Mouse (Mus musculus): ENCODE results near the gene Erg. TPM values are rescaled to one million over a fixed set of nuclear protein-coding genes. Genes with fewer than 3 reads are reported as not detected.

Erg gene
- polyA plus RNA-seq, 1 experiment: 6.1 TPM

DNA sequence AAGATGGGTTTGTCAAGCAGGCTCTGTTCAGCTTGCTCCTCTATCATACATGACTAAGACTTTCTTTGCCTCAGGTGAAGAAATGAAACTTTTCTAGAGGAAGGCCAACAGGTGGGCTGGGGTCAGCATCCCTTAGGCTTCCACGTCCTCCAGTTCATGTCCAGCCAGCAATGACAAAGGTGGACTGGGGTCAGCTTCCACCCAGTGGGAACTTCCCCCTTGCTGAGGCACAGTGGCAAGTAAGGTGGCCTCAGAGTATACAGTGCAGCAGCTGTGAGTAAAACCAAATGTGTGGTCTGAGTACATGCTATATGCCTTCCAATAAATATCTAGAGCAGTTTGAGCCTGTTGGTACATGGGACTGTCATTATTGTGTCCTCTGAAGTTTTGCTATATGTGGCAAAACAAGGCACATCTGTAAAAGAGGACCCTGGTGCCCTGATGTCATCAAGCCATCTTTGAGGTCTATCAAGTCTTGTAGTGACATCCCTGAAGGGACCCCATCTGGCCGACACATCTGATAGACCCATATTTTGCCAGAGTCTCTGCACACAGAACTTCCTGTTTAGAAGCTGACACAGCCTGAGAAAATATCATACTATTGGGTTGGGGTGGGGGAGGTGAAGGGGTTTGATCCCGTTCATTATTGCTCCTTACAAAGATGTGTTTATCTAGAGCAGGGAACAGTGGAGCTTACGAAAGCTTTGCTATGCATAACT lies 197.4 kb downstream of the Erg start:
- no peak for DNase-seq (ENCODE audit: low spot score)

DNA sequence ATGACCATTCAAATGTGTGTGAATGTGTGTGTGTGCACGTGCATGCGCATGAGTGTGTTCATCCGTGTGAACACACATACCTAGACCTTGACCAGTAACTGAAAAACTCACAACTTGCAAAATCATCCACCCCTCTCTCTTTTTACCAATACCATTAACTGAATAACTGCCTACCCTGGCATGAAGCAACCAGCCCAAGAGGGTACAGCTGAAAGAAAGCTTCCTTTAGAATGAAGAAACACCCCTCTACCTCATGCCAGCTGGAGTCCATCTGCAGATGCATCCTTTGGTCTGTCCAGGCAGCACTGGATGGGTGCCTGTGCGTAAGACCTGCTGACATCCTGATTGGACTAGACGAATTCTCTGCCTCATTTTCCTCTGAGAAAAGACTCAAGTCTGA lies 198.1 kb downstream of the Erg start:
- DNase-seq (ENCODE audit: low spot score): no peak

DNA sequence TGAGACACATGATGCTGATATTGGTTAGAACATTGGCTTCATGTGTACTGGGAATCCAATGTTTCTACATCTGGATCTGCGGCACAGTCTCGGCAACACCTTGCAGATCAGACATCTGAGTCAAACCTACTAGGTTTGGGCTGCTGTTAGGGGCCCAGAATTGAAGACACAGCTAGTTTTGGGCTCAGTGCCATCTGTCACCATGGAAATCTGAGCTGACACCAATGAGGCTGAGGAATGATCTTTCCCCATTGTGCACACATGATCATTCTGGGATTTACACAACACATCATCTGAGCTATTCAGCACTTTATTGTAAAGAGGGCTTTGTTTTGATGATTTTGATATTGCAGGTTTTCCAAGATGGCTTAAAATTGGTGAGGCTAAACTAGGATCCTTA lies 199.4 kb downstream of the Erg start:
- DNase-seq (ENCODE audit: low spot score): no peak

GRCm38 (mm10) chr16:95385299-95385973 lies 201.0 kb downstream of the Erg start:
- no peak for DNase-seq (ENCODE audit: low spot score)

DNA sequence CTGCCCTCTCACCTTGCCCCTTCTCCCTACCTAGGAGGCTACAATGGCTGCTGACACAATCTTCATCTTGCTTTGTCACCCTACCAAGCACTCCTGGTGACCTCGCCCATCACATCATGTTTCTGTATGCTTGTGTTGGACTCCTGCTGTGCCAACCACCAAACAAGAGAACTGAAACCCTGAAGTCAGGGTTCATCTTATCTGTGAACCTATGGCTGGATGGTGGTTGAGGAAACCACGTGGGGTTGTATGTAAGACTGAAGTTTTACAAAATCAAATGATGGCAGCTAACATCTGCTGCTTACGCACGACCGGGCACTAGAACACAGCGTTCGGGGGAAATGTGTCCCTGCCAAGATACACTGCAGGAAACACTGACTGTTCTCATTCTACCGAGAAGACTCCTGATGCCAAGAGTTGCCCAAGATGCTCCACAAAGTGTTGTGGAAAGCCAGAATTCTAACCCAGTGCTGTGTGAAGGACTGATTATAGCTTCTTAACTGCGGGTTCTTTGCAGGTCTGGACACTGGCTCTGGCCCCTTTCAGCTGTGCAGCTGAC lies 201.7 kb downstream of the Erg start:
- DNase-seq (ENCODE audit: low spot score): no peak

DNA sequence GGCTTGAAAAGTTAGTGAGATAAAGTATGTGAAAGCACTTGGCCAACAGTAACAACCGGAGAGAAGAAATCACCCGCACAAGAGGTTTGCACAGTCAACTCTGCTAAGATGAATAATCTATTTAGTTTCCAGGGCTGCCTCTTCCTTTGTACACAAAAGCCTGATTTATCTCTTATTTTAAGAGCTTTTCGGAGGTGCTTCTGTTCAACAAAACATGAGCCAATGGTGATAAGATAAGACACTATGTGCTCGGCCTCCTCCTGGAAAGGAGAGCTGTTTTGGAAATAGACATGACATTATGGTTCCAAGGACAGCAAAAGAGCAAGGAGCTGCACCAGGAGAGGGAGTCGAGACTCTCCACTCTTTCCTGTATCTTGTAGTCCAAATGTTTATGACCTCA lies 204.1 kb downstream of the Erg start:
- DNase-seq (ENCODE audit: low spot score): no peak

DNA sequence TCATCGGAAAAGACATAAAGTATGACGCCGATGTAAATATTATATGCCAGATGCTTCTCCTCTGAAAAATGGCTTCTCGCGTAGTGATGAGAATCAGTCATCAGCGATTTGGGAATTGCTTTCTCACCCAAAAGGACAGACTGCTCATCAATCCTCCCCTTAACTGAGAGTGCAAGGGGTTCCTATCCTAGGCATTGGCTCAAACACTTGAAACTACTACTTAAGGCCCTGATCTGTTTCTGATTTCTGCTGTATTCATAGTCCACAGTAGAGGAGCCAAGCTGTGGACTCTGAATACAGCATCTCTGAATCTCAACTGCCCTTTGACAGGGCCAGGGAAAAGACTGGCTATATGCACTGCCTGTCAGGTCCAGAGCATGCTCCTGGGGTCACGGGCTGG lies 209.6 kb downstream of the Erg start:
- no peak for DNase-seq (ENCODE audit: low spot score)

- no peak for DNase-seq (ENCODE audit: low spot score)
Observed at GRCm38 (mm10) chr16:95376364-95376763, 210.0 kb downstream of the Erg start.

- no peak for DNase-seq (ENCODE audit: low spot score)
Observed at GRCm38 (mm10) chr16:95374646-95375045, 211.7 kb downstream of the Erg start.

GRCm38 (mm10) chr16:95372960-95373359 lies 213.4 kb downstream of the Erg start:
- DNase-seq (ENCODE audit: low spot score): no peak

GRCm38 (mm10) chr16:95371713-95372112 lies 214.7 kb downstream of the Erg start:
- DNase-seq (ENCODE audit: low spot score): no peak

DNA sequence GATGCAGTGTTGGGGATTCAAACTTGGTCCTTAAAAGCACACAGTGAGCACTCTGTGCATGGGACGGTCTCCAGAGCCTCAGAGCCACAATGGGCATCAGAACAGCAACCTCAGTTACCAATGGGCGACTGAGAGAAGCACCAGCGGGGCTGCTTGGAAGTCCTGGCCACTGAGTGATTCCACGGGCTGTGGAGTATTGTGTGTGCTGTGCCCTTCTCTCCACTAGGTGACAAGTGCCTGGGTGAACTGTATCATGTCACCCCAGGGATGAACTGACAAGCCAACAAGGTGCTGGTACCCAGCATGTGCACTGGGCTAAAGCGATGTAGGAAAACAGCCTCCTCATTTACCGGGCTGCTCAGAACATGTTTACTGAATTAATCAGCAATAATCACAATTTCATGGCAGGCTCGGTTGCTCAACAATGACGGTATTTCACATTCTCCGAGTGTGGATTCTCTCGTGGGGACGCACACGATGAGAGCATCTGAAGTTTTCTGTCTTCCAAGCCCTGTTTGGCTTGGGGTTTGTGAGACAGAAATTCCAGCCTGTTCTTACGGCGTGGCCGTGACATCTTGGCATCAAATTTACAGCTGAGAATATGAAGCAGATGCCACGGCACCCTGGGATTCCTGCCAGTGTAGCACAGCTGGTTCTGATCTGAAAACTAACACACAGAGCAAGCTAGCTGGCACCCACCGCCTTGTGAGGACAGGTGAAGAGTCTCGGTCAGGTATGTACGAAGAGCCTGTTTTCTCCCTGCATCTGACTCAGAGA lies 219.2 kb downstream of the Erg start:
- no peak for DNase-seq (ENCODE audit: low spot score)

DNA sequence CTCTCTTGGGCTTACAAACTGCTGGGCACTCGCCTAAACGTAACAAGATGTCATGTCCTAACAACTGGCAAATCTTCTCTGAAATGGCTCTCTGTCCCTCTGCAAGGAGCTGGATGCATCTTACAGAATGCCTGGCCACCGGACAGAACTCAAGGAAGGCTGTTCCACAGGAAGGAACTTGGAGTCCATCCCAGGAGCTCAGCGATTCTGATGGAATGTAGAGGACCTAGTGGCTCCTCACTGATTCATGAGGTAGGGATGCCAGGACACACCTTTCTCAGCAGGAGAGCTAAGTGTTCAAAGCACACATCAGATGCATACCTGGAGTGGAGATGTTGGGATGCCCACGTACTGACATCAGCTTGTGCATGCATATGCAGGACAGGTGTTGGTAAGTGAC lies 221.2 kb downstream of the Erg start:
- no peak for DNase-seq (ENCODE audit: low spot score)

- DNase-seq (ENCODE audit: low spot score): no peak
Observed at GRCm38 (mm10) chr16:95363632-95364465, 222.5 kb downstream of the Erg start.

DNA sequence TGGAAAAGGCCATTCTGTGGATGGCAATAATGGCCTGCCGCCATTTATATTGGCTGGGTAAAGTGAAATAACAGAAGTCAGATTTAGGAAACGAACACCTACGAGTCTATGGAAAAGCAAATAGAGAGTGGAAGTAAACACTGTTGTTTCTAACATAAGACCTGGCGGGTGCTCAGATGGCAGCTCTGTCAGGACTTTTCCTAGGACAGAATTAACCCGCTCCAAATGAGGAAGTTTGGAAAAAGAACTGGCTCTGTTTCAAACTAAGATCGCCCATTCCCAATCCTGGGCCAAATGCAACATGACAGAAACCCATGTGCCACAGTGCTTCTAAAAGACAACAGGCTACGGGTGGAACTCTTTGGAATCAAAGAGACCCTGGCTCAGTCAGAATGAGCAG lies 224.4 kb downstream of the Erg start:
- no peak for DNase-seq (ENCODE audit: low spot score)

GRCm38 (mm10) chr16:95360940-95361489 lies 225.4 kb downstream of the Erg start:
- no peak for DNase-seq (ENCODE audit: low spot score)

DNA sequence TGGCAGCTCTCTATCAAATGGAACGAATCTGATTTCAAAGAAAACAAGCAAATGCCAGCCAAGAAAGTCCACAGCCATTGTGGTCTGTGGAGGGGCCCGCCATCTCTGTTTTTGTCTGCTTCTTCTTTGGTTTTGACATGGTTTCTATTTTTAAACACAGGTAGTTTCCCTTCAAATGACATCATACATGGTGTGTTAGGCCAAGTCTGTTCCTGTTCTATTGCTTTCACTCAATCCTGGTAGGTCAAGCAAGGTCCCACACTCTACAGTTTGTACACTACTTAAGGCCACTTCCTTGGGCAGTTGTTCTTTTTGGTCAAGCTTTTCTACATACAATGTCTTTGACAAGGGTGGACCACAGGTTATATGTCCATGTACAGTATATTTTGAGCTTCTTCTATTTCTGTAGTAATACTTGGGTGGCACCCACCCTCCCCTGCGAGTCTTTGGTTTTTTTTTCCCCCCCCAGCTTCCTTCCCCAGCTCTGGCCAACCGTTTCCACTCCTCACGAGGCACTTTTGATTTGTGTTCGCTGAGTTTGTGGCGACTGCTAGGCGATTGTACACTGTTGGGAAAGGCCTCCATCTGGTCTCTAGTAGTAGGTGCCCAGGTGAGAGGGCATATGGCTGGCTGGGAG lies 226.1 kb downstream of the Erg start:
- DNase-seq (ENCODE audit: low spot score): no peak

DNA sequence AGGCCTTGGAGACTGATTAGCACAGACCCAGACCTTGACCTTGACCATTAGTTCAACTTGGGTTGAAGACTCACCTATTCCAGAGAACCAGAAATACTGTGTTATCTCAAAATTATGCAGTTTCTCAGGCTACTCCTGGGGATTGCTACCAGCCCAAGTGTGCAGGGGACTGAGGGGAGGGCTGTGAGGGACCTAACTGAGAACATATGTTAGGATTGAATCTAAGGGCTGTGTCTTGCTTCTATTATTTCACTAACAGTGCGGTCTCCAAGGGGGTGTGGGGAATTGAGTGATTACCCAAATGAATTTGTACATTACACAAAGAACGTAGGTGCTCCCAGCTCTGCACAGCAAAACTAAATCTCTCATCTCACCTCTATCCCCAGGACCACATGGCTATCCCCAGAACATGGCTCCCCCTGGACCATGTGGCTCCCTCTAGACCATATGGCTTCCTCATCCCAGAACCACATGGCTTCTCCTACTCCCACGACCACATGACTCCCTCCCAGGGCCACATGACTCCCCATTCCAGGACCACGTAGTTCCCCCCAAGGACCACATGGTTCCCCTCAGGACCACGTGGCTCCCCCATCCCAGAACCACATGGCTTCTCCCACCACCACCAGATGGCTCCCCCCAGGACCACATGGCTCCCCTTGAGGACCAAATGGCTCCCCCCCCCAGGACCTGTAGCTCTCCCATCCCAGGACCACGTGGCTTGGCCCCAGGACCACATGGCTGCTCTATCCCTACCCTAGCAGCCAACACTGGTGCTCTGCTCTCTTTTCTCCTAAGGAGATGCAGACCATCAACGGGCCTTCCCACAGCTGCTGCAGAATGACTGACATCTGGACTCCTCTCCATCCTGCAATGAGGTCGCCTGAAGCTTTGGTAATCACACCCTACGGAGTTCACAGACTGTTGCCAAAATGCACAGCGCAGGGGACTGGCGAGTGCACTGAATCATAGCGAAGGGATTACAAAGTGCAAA lies 229.1 kb downstream of the Erg start:
- no peak for DNase-seq (ENCODE audit: low spot score)

DNA sequence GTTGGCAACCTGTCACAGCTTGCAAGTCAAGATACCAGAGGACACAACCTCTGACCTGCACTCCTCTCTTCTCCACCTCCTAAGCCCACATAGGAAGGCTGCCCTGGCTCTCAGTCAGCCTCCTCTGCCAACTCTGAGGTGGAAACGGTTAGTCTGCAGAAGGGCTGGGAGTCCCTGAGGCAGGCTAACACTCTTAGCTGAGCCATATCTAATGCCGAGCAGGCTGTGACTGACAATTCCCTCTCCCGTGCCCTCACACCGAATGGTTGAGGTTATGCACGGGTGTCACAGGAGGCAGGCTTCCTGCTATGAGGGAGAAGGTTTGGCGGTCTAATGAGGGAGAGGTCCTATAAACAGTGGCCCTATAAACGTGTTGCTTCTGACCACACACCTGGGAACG lies 232.6 kb downstream of the Erg start:
- no peak for DNase-seq (ENCODE audit: low spot score)

DNA sequence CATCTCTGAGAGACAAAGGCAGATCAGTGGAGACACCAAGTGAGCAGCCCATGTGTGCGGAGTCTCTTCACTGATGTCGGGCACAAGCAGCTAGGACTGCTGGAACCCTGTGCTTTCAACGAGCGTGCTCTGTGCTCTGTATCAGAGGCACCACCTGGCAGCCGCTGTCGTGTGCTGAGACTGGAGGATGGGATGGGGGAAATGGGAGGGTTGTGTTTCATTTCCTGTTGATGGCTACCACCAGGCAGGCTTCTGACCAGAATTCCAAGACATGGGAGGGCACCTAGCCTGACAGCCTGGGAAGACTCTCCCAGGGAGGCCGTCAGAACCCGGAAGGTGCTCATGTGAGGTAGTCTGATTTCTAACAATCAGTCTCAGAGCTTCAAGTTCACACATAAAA lies 234.1 kb downstream of the Erg start:
- no peak for DNase-seq (ENCODE audit: low spot score)

Measured in urinary bladder, adult 2 months (tissue).